Mouse (Mus musculus) neutrophil, adult 5-6 weeks (primary cell): Measurements from ENCODE around the gene Mia. TPM values are rescaled to one million over a fixed set of nuclear protein-coding genes. Genes with fewer than 3 reads are reported as not detected.

Source experiments
- total RNA-seq: library from RNA; stranded (forward); fragments of 200-1000 nt; gene quantifications from 2 replicates; pipeline ENCODE4 v1.2.3, GENCODE M21; 2017

Mia gene
- total RNA-seq, 1 experiment from 2014 or later = not detected

Other genes starting within 250 kb of the Mia start
- not detected in 2 replicates for gene Cyp2a22, start 241.8 kb downstream of the Mia start, total RNA-seq
- not detected in 2 replicates for gene Cyp2a12, start 152.1 kb downstream of the Mia start, total RNA-seq
- not detected in 2 replicates for gene Cyp2f2, start 61.2 kb downstream of the Mia start, total RNA-seq
- not detected in 2 replicates for gene Cyp2t4, start 27.4 kb downstream of the Mia start, total RNA-seq
- gene Egln2, start 14.4 kb downstream of the Mia start, total RNA-seq = 70.5 and 73.3 TPM in 2 replicates
- 66.0 and 67.0 TPM in 2 replicates for gene Rab4b, start 2.3 kb downstream of the Mia start, total RNA-seq
- not detected in 2 replicates for gene Gm21983, start 71 bp downstream of the Mia start, total RNA-seq
- gene BC024978, start 14.6 kb upstream of the Mia start, total RNA-seq = 2.9 and 6.8 TPM in 2 replicates
- 20.4 and 25.8 TPM in 2 replicates for gene Snrpa, start 15.1 kb upstream of the Mia start, total RNA-seq
- 12.0 and 13.1 TPM in 2 replicates for gene Itpkc, start 47.5 kb upstream of the Mia start, total RNA-seq
- gene Coq8b, start 51.9 kb upstream of the Mia start, total RNA-seq = 29.5 and 32.5 TPM in 2 replicates
- gene Numbl, start 77.3 kb upstream of the Mia start, total RNA-seq = 0.86 and 2.7 TPM in 2 replicates
- gene Ltbp4, start 156.5 kb upstream of the Mia start, total RNA-seq = 0.12 TPM in 1 of 2 replicates, not detected in the other
- gene Shkbp1, start 174.9 kb upstream of the Mia start, total RNA-seq = 56.8 and 69.9 TPM in 2 replicates
- not detected in 2 replicates for gene Gm20479, start 176.3 kb upstream of the Mia start, total RNA-seq